Mouse (Mus musculus): ENCODE measurements around the gene Fgfr4.

The Fgfr4 gene

DNA sequence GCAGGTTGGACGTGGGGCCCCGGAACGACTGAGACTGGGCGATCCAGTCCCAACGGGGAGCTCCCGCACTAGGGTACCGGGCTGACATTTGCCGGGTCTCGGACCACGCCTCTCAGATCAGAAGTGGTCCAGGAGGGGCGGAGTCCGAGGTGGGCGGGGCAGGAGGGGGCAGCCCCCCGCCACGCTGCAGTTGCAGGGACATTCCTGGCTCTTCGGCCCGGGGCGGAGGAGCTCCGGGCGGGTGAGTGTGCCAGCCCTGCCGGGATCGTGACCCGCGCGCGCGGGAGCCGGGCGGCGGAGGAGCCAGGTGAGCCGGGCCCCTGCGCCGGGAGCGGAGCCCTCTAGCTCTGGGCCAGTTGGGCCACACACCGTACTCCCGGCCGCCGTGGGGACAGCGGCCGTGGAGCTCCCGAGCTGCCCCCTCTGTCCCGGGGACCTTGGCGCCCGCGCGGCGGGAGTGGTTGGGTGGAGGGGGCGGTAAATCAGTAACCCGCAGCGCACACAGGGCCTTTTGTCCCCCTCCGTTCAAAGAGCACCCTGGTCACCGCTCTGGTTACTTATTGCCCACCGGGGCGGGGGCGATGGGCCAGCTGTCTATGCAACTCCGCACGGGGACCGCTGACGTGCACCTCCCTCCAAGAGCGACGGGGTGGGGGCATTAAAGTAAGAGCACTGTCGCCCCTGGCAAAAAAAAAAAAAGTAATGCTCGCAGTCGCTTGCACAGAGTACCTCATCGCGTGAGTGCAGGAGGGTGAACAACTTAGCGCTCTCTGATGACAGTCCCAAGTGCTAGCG, at the start of gene Fgfr4:
TSS of gene Fgfr4 (plus strand) at position 20 of the 795 bp plus-strand sequence.
- DNase-seq (ENCODE audit: inconsistent ontology term): peak; percentile 50

DNA sequence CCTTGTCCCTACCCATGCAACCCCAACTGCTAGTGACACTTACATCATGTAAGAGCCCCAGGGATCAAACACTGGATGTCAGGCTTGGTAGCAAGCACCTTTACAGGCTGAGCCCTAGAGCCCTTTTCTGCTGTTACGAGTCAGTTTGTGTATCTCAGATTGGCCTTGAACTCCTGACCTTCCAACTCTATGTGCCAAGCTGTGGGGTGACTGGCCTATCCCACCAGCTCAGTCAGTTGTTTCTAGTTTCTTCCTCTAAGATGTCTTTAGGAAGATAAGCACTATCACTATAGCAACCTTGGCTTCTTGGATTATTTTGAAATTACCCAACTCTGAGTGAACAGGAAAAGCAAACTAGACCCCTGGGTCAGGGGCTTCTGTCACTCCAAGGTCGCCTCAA, 49.1 kb upstream of the Fgfr4 start:
- DNase-seq (ENCODE audit: inconsistent ontology term): no peak

DNA sequence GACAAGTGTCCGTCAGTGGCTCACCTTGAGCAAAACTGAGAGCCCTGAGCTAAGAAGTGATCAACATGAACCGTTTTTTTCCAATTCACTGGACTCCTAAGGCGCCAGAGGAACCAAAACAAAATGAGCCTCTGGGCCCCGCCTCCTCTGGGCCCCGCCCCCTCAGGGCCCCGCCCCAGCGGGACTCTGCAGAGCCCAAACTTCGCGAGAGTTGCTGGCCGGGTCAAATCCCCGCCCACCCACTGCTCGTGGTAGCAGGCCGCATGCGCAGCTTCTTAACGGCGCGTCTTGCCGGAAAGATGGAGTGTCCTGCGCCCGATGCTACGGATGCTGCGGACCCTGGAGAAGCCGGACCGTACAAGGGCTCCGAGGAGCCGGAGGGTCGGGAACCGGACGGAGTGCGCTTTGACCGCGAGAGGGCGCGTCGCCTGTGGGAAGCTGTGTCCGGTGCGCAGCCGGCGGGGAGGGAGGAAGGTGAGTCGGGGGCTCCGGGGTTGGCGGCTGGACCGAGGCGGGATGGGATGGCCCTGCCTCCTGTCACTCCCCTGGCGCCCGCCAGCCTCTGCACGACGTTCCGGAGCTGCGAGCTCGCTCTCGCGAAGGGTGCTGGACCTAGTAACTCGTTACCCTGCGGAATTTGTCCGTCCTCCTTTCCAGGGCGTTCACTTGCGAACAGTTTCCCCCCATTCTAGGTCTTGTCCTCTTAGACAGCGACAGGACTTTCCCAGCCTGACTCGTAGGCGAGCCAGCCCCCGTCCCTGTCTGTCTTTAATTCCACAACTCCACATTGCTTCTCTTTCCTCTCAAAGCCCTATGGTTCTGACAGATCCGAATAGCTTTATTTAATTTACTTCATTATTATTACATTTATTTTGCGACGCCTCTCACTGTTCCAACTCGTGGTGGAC, 47.1 kb upstream of the Fgfr4 start, which contains the start of gene Zfp346:
TSS of gene Zfp346 (plus strand) at position 267 of the 908 bp plus-strand sequence.
- DNase-seq (ENCODE audit: inconsistent ontology term): peak; percentile 97

DNA sequence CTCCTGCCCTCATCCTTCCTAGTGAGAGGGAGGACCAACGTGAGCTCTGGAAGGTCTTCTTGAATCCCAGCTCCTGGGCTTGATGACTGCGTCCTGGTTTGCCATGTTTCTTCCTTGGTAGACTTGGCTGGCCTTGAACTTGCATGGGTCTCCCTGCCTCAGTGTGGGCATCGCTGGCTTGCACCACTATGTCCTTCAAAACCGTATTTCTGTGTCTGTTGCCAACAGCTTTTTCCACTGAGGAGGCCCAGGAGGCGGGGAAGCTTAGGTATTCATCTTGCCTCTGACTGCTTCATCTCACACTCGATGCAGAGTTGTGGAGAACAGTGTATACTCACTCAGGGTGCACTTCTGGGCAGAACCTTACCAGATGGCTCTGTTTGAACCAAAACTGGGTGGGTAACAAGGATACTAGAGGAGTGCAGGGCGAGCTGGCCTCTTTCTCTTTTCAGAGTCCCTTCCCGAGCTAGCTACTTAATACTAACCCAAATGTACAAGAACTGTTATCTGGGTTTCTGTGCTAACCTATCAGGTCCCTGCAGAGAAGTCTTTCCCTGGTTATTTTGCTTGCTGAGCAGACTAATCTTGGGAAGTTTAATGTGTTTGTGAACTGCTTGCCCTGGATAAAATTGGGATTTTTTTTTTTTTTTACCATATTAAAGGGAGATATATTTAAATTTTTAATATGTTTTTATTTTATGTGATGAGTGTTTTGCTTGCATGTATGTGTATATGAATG, 46.3 kb upstream of the Fgfr4 start:
- DNase-seq (ENCODE audit: inconsistent ontology term): peak; percentile 16

DNA sequence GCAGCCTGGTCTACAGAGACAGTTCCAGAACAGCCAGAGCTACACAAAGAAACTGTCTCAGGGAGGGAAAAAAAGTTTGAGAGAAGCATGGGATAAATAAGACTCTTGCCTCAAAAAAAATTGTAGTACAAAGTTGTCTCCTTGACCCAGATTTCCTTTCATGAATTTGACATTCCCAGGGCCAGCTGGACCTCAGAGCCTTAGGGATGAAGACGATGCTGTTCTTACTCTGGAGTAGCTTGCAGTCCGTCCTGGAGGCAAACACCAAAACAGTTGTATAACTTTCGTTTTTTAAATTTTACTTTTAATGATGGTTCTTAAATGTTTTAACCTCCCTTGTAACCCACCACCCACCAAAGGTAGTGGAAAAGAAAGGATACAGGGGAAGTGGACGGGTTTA, 45.3 kb upstream of the Fgfr4 start:
- DNase-seq (ENCODE audit: inconsistent ontology term): no peak

DNA sequence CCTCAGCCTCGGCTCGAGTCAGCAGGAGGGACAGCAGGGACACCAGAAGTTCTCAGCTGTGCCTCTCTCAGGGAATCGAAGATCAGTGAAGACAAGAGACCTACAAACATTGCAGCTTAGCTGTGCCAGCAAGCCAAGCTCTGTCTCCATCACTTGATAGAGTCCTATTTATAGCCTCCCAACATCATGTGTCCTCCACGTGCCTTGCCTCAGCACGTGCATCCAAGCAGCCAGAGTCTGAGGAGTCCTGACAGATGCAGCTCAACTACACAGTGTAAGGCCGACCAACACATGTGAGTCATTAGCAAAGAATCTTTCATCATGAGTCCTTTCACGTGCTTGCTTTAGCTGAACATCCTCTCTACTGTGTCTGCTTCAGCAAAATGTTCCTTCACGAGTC, 44.7 kb upstream of the Fgfr4 start:
- DNase-seq (ENCODE audit: inconsistent ontology term): peak; percentile 25

DNA sequence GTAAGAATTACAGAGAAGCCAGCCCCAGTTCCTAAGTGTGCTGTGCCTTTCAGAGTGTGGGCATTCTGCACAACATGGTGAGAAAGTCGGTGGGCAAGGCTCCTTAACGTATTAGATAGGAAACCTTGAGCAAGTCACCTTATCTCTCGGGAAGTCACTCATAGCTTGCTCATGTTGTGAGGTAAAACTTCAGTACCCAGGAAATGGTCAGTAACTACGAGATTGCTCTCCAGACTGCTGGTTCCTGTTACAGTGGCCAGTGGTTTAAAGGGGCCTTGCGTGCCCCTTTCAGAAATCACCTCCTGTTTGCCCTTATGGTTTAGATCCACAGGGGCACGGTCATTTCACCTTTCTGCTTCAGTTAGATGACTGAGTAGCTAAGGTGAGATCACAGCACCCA, 38.1 kb upstream of the Fgfr4 start:
- no peak for DNase-seq (ENCODE audit: inconsistent ontology term)

DNA sequence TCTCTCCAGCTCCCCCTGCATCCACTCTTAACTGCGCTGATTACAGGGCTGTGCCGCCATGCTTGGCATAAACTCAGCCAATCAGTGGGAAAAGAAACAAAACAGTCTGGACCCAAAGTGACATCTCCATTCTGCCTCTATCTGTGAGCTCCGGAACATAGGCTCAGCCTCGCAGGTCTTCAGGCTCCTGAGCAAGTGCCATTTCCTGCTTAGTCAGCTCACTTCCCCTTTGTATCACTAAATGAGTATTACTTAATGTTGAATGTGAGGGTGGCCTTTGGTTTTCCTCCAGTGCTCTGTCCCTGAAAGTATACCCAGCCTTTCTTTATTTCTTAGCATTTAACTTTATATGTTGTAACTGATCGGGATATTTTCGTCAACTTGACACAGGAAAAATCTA, 27.5 kb upstream of the Fgfr4 start:
- DNase-seq (ENCODE audit: inconsistent ontology term): no peak

DNA sequence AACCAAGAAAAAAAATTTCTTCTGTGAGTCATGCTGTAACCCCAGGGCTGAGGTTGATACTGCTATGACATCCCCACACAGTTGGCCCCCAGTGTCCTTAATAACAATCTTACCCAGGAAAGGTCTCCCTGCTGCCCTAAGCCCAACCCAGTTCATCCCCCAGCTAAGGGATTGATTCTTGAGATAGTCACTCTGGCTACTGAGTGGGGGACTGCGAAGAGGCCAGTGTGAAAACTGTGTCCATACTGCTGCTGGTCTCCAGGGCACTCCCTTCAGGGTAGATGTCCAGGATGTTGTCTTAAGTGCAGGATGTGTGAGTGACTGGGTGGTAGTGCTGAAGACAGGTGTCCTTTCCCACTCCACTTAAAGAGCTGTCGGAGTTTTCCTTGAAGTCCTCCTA, 19.0 kb upstream of the Fgfr4 start, which contains the start of gene Gm17617:
TSS of gene Gm17617 (minus strand) at position 101 of the 400 bp plus-strand sequence.
- no peak for DNase-seq (ENCODE audit: inconsistent ontology term)

DNA sequence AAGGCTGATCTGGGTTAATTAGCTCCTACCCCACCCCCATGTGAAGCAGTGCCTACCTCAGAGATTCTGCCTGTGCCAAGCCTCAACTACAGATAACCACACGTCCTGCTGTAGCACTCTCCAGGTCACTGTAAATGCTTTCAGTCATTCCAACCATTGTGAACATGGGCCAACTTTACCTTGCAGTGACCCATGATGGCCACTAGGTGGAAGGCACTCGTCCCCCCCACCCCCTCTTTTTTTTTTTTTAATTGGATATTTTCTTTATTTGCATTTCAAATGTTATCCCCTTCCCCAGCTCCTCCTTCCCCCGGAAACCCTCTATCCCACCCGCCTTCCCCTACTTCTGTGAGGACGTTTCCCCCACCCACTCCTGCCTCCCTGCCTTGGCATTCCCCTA, 17.1 kb upstream of the Fgfr4 start:
- DNase-seq (ENCODE audit: inconsistent ontology term): peak; percentile 34

DNA sequence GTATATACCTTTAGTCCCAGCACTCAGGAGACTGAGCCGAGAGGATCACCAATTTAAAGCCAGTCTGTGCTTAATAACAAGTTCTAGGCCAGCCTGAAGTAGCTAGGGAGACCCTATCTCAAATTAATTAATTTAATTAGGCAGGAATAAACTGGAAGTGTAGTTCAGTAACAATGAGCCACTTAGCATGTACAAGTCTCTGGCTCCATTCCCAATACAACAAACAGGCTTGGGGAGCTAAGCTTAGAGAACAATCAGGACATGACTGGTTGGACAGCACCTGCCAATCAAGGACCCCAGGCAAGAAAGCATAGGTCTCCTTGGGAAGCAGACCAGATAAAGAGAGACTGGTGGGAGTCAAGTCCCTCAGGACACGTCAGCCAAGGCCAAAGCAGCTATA, 12.2 kb upstream of the Fgfr4 start:
- no peak for DNase-seq (ENCODE audit: inconsistent ontology term)

DNA sequence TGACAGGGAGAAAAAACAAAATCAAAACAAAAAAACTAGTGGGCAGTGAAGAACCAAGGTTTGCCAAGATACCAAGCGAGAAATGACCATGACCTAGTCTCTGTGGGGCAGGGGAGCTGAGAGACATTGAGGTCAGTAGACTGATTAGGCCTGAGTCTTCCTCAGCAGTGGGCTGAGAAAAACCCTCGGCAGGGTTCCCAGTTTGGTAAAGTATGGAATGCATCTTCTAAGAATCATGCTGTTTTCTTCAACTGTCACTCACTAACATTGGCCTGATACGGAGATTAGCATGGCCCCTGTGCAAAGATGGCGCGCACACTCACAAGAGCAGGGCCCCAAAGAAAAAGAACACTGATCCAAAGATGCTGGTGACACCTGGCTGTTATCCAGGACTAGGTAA, 1.5 kb downstream of the Fgfr4 start:
- no peak for DNase-seq (ENCODE audit: inconsistent ontology term)

DNA sequence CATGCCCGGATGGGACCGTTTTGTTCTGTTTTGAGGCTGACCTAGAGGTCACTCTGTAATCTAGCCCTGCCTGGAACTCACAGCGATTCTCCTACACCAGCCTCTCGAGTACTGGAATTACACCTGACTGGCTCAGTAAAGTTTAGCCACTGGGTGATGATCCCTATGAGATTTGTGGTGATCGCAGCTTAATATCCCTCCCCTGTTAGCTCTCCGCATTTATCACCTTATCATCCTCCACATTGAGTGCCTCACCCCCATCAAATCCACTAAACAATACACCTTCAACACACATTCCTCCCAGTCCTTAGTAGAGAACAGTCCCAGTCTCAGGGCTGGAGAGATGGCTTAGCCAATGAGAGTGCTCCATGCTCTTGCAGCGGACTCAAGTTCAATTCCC, 9.9 kb downstream of the Fgfr4 start:
- DNase-seq (ENCODE audit: inconsistent ontology term): no peak

DNA sequence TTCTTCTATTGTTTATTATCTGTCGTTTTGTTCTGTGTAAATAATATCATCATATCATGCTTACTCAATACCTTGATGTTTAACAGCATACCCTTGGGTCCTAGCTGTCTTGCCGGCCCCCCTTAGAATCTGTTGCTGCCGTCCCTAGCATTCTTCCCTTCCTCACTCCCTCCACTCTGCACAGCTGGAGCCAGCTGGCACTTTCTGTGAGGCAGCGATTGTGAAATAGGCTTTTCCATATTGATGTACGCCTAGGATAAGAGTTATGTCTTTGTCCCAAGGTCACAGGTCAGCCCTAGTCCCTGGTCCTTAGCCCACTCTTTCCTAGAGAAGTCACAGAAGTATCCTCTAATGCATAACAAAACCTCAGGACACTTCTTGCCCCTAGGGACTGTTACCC, 11.1 kb downstream of the Fgfr4 start:
- DNase-seq (ENCODE audit: inconsistent ontology term): no peak

DNA sequence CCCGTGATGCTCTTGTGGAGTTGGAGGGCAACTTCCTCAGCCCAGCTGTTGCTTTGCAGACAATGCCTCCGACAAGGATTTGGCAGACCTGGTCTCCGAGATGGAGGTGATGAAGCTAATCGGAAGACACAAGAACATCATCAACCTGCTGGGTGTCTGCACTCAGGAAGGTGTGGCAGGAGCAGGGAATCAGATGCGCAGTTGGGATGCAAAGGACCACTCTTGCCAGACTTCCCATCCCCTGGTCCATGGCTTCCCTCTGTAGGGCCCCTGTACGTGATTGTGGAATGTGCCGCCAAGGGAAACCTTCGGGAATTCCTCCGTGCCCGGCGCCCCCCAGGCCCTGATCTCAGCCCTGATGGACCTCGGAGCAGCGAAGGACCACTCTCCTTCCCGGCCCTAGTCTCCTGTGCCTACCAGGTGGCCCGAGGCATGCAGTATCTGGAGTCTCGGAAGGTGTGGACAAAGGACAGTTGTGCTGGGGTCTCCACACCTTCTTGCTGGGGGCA, 13.4 kb downstream of the Fgfr4 start:
- no peak for DNase-seq (ENCODE audit: inconsistent ontology term)

DNA sequence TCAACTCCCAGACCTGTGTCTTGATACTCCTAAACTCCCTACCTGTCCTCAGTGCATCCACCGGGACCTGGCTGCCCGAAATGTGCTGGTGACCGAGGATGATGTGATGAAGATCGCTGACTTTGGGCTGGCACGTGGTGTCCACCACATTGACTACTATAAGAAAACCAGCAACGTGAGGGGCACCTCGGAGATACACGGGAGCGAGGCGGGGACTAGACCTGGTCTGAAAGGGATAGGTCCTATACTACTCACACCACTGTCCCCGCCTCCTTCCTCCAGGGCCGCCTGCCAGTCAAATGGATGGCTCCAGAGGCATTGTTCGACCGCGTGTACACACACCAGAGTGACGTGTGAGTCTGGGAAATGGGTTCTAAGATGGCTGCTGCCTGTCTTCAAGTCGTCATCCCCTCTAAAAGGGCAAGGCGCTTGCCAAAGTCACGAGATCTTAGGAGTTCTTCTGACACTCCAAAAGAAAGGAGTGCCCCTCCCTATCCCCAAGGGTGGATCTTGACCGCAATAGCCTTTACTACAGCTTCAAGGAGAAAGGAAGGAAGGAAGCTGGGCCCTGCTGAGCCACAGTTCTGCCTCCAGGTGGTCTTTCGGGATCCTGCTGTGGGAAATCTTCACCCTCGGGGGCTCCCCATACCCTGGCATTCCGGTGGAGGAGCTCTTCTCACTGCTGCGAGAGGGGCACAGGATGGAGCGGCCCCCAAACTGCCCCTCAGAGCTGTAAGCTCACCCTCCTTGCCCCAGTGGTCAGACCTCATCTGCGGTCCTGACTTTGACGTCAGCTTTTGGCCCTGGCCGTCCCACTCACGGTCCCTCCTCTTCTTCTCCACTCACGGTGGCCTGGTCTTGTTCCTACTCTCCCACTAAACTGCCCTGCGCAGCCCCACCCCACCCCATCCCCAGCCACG, 14.6 kb downstream of the Fgfr4 start:
- no peak for DNase-seq (ENCODE audit: inconsistent ontology term)

DNA sequence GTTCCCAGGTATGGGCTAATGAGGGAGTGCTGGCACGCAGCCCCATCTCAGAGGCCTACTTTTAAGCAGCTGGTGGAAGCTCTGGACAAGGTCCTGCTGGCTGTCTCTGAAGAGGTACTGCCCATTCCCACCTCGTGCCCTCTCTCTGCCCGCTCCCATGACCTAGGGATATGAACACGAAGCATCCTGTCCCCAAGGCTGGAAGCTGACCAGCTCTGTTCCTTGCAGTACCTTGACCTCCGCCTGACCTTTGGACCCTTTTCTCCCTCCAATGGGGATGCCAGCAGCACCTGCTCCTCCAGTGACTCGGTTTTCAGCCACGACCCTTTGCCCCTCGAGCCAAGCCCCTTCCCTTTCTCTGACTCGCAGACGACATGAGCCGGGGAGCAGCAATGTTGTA, 15.4 kb downstream of the Fgfr4 start:
- DNase-seq (ENCODE audit: inconsistent ontology term): no peak

DNA sequence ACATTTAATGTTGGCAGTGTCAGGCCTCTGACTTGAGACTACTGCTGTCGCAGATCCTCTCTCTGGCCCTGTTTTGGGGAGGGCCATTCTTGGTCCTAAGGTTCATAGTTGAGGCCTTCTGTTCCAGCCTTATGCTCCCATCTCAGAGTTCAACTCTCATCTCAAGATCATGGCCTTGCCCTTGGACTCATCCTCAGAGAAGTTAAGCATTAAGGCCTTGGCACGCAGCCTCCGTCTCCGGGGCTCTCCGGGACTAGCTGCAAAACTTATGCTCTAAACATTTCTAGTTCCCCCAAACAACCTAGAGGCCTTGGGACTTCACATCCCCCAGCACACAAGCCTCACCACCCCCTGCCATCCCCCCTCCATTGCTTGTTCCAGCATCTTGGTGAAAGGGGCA, 15.8 kb downstream of the Fgfr4 start:
- DNase-seq (ENCODE audit: inconsistent ontology term): no peak

DNA sequence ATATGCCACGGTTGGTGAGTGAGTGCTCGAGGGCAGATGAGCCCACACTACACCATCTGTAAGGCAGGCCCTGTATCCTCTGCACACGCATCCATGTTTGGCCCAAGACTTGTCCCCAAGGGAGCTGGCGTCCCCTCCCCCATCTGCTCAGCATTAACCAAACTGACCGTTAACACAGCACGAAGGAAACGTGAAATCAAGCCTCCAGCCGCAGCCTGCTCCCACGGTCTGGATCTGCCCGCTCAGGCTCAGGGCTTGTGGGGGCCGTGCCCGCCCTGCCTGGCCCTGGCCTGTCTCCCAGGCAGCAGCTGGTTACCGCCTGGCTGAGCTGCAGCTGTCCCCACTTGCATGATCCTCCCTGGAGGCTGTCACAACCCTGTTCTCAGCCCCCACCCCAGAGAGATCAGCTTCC, 16.5 kb downstream of the Fgfr4 start:
- peak; percentile 59 for DNase-seq (ENCODE audit: inconsistent ontology term)

DNA sequence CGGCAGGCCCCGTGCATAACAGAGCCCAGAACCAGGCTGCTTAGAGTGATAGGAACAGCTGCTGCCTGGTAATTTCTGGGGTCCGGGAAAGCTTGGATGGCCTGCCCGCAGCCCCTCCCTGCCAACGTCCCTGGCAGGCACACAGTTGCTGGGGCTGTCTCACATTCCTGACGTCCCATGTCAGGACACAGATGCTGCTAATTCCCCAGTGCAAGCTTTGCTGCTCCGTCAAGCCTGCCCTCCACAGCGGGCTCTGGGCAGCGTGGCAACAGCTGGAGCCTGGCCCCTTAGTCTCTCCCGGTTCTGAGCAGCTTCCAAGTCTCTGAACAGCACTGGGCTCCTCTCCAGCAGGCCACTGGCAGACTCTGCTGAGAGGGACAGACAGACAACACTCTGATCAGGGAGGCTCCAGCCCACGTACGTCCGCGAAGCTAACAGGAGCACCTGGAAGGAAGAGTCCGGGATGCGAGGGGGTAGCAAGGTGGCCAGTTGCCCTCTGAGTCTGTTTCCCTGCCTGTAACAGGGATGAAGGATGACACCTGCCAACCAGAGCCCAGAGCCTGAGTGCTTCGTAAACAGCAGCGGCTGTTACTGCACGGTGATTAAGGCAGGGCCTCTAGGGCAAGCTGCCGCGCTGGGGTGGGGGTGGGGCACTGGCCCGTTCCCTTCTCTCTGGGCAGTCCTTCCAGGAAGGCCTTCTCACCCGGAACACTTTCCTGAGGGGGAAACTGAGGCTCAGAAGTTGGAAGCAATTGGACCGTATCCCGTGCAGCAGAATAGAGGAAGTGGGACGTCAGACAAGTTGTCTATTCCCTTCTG, 19.3 kb downstream of the Fgfr4 start:
- DNase-seq (ENCODE audit: inconsistent ontology term): peak; percentile 84
